8 mouse cellular contexts compared by ENCODE assay signal in the genomic region with DNA sequence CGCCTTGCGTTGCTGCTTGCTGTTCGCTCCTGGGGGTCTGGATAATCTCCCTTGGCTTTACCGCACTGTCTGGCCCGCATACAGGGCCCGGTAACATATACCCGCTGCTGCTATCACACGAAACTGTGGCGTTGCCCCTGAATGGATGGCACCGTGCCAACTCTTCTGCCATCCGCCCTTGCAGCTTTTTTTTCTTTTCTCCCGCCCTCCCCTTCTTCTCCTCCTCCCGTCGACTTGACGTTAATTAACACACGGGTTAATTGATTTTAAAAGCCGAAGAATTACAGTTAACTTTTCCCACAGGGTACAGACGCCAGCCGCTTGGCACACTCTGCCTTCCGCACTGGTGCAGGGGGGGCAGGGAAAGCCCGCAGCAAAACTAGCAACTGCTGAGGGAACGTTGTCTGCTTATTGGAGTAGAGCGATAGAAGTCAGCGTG.
DNase-seq lines count a peak whose midpoint lies in the region; ATAC-seq and TF ChIP-seq lines count a peak whose summit lies in the region.

No protein-coding gene starts in this region.

- H3K4me1 ChIP-seq in forebrain, postnatal 0 days (ENCODE audit: insufficient read depth), result no peaks in the 10 kb centered on the region
- H3K4me1 ChIP-seq in midbrain, embryonic 14.5 days (ENCODE audit: control insufficient read depth, insufficient read depth, low read length), result peaks cover 19% of the 10 kb centered on the region; the same call in 1 of the 2 replicates

- peak; percentile 79 for ATAC-seq in forebrain, postnatal 0 days
- ATAC-seq in midbrain, embryonic 14.5 days (ENCODE audit: low FRiP score, low TSS enrichment), result peak; percentile 79

- peak overlapping the region; percentile 60 for H3K4me2 ChIP-seq in forebrain, postnatal 0 days (ENCODE audit: low read depth)
- peak overlapping the region; percentile 48 for H3K4me2 ChIP-seq in midbrain, embryonic 14.5 days (ENCODE audit: low read length)

- 16% methylated on average over 24 of the region's 24 CpGs for WGBS in forebrain, postnatal 0 days
- 46% methylated on average over 24 of the region's 24 CpGs for WGBS in midbrain, embryonic 14.5 days

- intact Hi-C loops in heart, postnatal 14 days (cut with DNase I), result no loop called here

- H3K36me3 ChIP-seq in forebrain, postnatal 0 days (ENCODE audit: insufficient read depth), result no peaks in the 10 kb centered on the region
- no peaks in the 10 kb centered on the region for H3K36me3 ChIP-seq in midbrain, embryonic 14.5 days (ENCODE audit: control insufficient read depth, insufficient read depth, low read length)

- H3K27me3 ChIP-seq in forebrain, postnatal 0 days (ENCODE audit: insufficient read depth, low read length), result no peaks in the 10 kb centered on the region; the same call in 1 of the 2 replicates
- no peaks in the 10 kb centered on the region for H3K27me3 ChIP-seq in midbrain, embryonic 14.5 days (ENCODE audit: control insufficient read depth, insufficient read depth, low read length)

- H3K27ac ChIP-seq in forebrain, postnatal 0 days (ENCODE audit: low read depth, low read length), result peak overlapping the region; percentile 89
- H3K27ac ChIP-seq in midbrain, embryonic 14.5 days (replicated peaks; ENCODE audit: low read depth, low read length), result peak overlapping the region; percentile 89

- H3K9me3 ChIP-seq in forebrain, postnatal 0 days (ENCODE audit: low read length), result no peaks in the 10 kb centered on the region
- H3K9me3 ChIP-seq in midbrain, embryonic 14.5 days (ENCODE audit: control insufficient read depth, low read length), result peaks cover 3% of the 10 kb centered on the region; the same call in 1 of the 2 replicates

- peak; percentile 65 for DNase-seq in heart, adult 11 months
- no peak for DNase-seq in heart, adult 18-20 months
- peak; percentile 20 for DNase-seq in ZHBTc4 (ENCODE audit: low read depth, low spot score)
- DNase-seq in forebrain, postnatal 0 days, result peak; percentile 90
- DNase-seq in midbrain, embryonic 14.5 days, result peak; percentile 91
- DNase-seq in thymus, postnatal 10 days (ENCODE audit: low spot score in 2 of 2), result no peak
- DNase-seq in thymus, postnatal 36 days, result no peak
- DNase-seq in heart, postnatal 14 days, result no peak

- no peak for TF ChIP-seq CTCF in forebrain, postnatal 0 days (IDR thresholded peaks at IDR 0.05; ENCODE audit: low read depth)

- H3K4me3 ChIP-seq in forebrain, postnatal 0 days (ENCODE audit: low read depth, low read length), result peak overlapping the region; percentile 46
- H3K4me3 ChIP-seq in midbrain, embryonic 14.5 days (replicated peaks; ENCODE audit: low read depth, low read length), result peak overlapping the region; percentile 34

- peak overlapping the region; percentile 62 for H3K9ac ChIP-seq in forebrain, postnatal 0 days
- H3K9ac ChIP-seq in midbrain, embryonic 14.5 days (replicated peaks; ENCODE audit: low read length), result peak overlapping the region; percentile 57; the same call in 1 of the 2 replicates

Comparison
In these comparisons a context has a peak if more than half of its experiments do, and no peak if none do; other contexts are left out.
1. DNase-seq: peak in heart, adult 11 months (single experiment), ZHBTc4 (single experiment), forebrain, postnatal 0 days (single experiment) and midbrain, embryonic 14.5 days (single experiment); none in heart, adult 18-20 months (0 of 2), thymus, postnatal 10 days (0 of 2), thymus, postnatal 36 days (0 of 2) and heart, postnatal 14 days (0 of 2).